Mouse (Mus musculus) testis, adult 2 months (tissue): ENCODE data around the gene Opcml.

Source experiments
- CTCF ChIP-seq: fragments of 200-500 bp; IDR thresholded peaks from 2 replicates; pipeline ENCODE4 v1.5.1; 2012; ENCODE audit warnings: low read depth, mild to moderate bottlenecking, inconsistent platforms, low read length, moderate library complexity; ENCODE audit not compliant: control insufficient read depth, insufficient read depth, insufficient replicate concordance
- POLR2A ChIP-seq: fragments of 200-500 bp; IDR thresholded peaks from 2 replicates; pipeline ENCODE4 v1.6.1; 2012; ENCODE audit warnings: low read depth, mild to moderate bottlenecking, inconsistent platforms, low read length, moderate library complexity; ENCODE audit not compliant: control insufficient read depth

- TF ChIP-seq CTCF (peak; percentile 96; the same call in 1 of the 2 replicates), POLR2A (no peak)
These were observed 381.3 kb downstream of the Opcml start for GRCm38 (mm10) chr9:28171890-28172289.
